Mouse (Mus musculus) ES-E14 (cell line): ENCODE measurements around the gene Sele. TPM values are rescaled to one million over a fixed set of nuclear protein-coding genes. Genes with fewer than 3 reads are reported as not detected.

ENCODE experiments used
- DNase-seq: peaks from one replicate; pipeline ENCODE4 v3.0.0-alpha.2; 2013; ENCODE audit warnings: low read depth, low spot score
- H3K27ac ChIP-seq: 2 replicates; pipeline ENCODE4 v1.5.1; 2012; ENCODE audit warnings: low read depth, mild to moderate bottlenecking, low read length, moderate library complexity, mixed read lengths; ENCODE audit not compliant: poor library complexity, insufficient read depth, severe bottlenecking
- H3K36me3 ChIP-seq: 2 replicates; pipeline ENCODE4 v1.6.1; 2012; ENCODE audit warnings: mild to moderate bottlenecking, low read length, moderate library complexity, mixed read lengths; ENCODE audit not compliant: control insufficient read depth, poor library complexity, insufficient read depth, severe bottlenecking
- H3K4me1 ChIP-seq, 2 experiments: fragments of 150-350 bp in 1 of 2; sonication (generic) in 1 of 2; 2 replicates each; pipeline ENCODE4 v1.6.1; 2012; ENCODE audit warnings: low read length in 2 of 2, mild to moderate bottlenecking in 1 of 2, mixed read lengths in 1 of 2; ENCODE audit not compliant: control insufficient read depth in 2 of 2, insufficient read depth in 2 of 2, poor library complexity in 1 of 2
- H3K4me3 ChIP-seq, 2 experiments: fragments of 150-350 bp in 1 of 2; sonication (generic) in 1 of 2; 2 replicates each; pipeline ENCODE4 v1.5.1; 2012; ENCODE audit warnings: low read length in 2 of 2, low read depth in 1 of 2, mild to moderate bottlenecking in 1 of 2, mixed read lengths in 1 of 2; ENCODE audit not compliant: insufficient read depth in 1 of 2, poor library complexity in 1 of 2, severe bottlenecking in 1 of 2
- H3K9ac ChIP-seq: 2 replicates; pipeline ENCODE4 v1.6.1; 2012; ENCODE audit warnings: low read depth, mild to moderate bottlenecking, low read length, mixed read lengths; ENCODE audit not compliant: poor library complexity, insufficient read depth, severe bottlenecking
- H3K9me3 ChIP-seq: fragments of 150-350 bp; sonication (generic); 2 replicates; pipeline ENCODE4 v1.6.1; 2012; ENCODE audit warnings: low read depth, mild to moderate bottlenecking, low read length; ENCODE audit not compliant: control insufficient read depth, insufficient read depth
- CHD2 ChIP-seq: IDR thresholded peaks from 2 replicates; pipeline ENCODE4 v1.6.1; 2014; ENCODE audit warnings: mild to moderate bottlenecking, low read depth, low read length, inconsistent platforms
- HCFC1 ChIP-seq: IDR thresholded peaks from 2 replicates; pipeline ENCODE4 v1.6.1; 2012; ENCODE audit warnings: low read length, inconsistent platforms, borderline replicate concordance; ENCODE audit not compliant: insufficient read depth
- MAFK ChIP-seq: IDR thresholded peaks from 2 replicates; pipeline ENCODE4 v1.6.1; 2014; ENCODE audit warnings: mild to moderate bottlenecking, low read depth, low read length, inconsistent platforms; ENCODE audit not compliant: insufficient read depth
- ZC3H11A ChIP-seq: IDR thresholded peaks from 2 replicates; pipeline ENCODE4 v1.6.1; 2012; ENCODE audit warnings: low read depth, mild to moderate bottlenecking, inconsistent platforms, low read length, borderline replicate concordance
- ZNF384 ChIP-seq: IDR thresholded peaks from 2 replicates; pipeline ENCODE4 v1.6.1; 2012; ENCODE audit warnings: low read depth, low read length, inconsistent platforms
- in situ Hi-C, 2 experiments: fragments of 600-800 bp; cut with MboI; formaldehyde crosslinking; loops; one replicate each; pipeline ENCODE4 v1.15.1; 2025; ENCODE audit warnings: low sequenced_read_pairs in 2 of 2, inconsistent platforms in 1 of 2; ENCODE audit not compliant: unreplicated experiment in 2 of 2
- total RNA-seq: library from RNA; depleted of rRNA; stranded (reverse); fragments of 300-350 nt; gene quantifications from 2 replicates; pipeline ENCODE4 v1.2.3, GENCODE M21; 2012

Sele gene
- total RNA-seq, 1 experiment = not detected

- in situ Hi-C loops = no loop called here
- no peak overlapping the region for H3K9ac ChIP-seq
- no peaks in the 10 kb centered on the region for H3K36me3 ChIP-seq
- no peaks in the 10 kb centered on the region for H3K9me3 ChIP-seq
- TF ChIP-seq ZC3H11A = no peak
- no peak for TF ChIP-seq HCFC1
- no peak for TF ChIP-seq CHD2
- no peak for TF ChIP-seq MAFK
- TF ChIP-seq ZNF384 = no peak
- no peak for DNase-seq
- H3K27ac ChIP-seq = no peak overlapping the region
- no peaks in the 10 kb centered on the region; a peak in 1 of 4 replicates for H3K4me1 ChIP-seq
- H3K4me3 ChIP-seq = no peak overlapping the region
Measured at GRCm38 (mm10) chr1:164069261-164069660, 21.2 kb downstream of the Sele start.

GRCm38 (mm10) chr1:164070461-164070860, 22.4 kb downstream of the Sele start:
- H3K27ac ChIP-seq = no peak overlapping the region
- in situ Hi-C loops = no loop called here
- DNase-seq = no peak
- no peaks in the 10 kb centered on the region for H3K9me3 ChIP-seq
- TF ChIP-seq HCFC1 (no peak), CHD2 (no peak), MAFK (no peak), ZNF384 (no peak), ZC3H11A (no peak)
- H3K4me1 ChIP-seq = no peaks in the 10 kb centered on the region
- H3K36me3 ChIP-seq = no peaks in the 10 kb centered on the region
- H3K9ac ChIP-seq = no peak overlapping the region
- H3K4me3 ChIP-seq = no peak overlapping the region

GRCm38 (mm10) chr1:164071111-164071510, 23.1 kb downstream of the Sele start:
- in situ Hi-C loops = no loop called here
- no peak for TF ChIP-seq CHD2
- no peak for TF ChIP-seq MAFK
- no peak for TF ChIP-seq ZNF384
- no peak for TF ChIP-seq HCFC1
- no peak for DNase-seq

GRCm38 (mm10) chr1:164072001-164072400, 24.0 kb downstream of the Sele start:
- in situ Hi-C loops = no loop called here

More at GRCm38 (mm10) chr1:164071111-164071510, 23.1 kb downstream of the Sele start:
- H3K36me3 ChIP-seq = no peaks in the 10 kb centered on the region
- H3K4me1 ChIP-seq = no peaks in the 10 kb centered on the region
- no peak overlapping the region for H3K27ac ChIP-seq
- no peak overlapping the region for H3K4me3 ChIP-seq
- no peak overlapping the region for H3K9ac ChIP-seq
- no peaks in the 10 kb centered on the region for H3K9me3 ChIP-seq

GRCm38 (mm10) chr1:164073091-164073490, 25.1 kb downstream of the Sele start:
- Histone ChIP-seq H3K4me3 (no peak overlapping the region), H3K4me1 (no peaks in the 10 kb centered on the region), H3K9me3 (no peaks in the 10 kb centered on the region), H3K36me3 (no peaks in the 10 kb centered on the region), H3K27ac (no peak overlapping the region), H3K9ac (no peak overlapping the region)
- in situ Hi-C loops = no loop called here
- no peak for TF ChIP-seq HCFC1
- TF ChIP-seq CHD2 = no peak
- no peak for TF ChIP-seq MAFK
- no peak for TF ChIP-seq ZNF384
- no peak for TF ChIP-seq ZC3H11A
- no peak for DNase-seq

More at GRCm38 (mm10) chr1:164072001-164072400, 24.0 kb downstream of the Sele start:
- no peak for DNase-seq
- H3K4me1 ChIP-seq = no peaks in the 10 kb centered on the region
- H3K27ac ChIP-seq = no peak overlapping the region
- no peak overlapping the region for H3K4me3 ChIP-seq
- no peak for TF ChIP-seq HCFC1
- no peak for TF ChIP-seq CHD2
- TF ChIP-seq ZC3H11A = no peak
- TF ChIP-seq MAFK = no peak
- no peak for TF ChIP-seq ZNF384
- no peaks in the 10 kb centered on the region for H3K36me3 ChIP-seq
- no peak overlapping the region for H3K9ac ChIP-seq
- no peaks in the 10 kb centered on the region for H3K9me3 ChIP-seq
